Mouse (Mus musculus) embryonic facial prominence, embryonic 15.5 days (tissue): Measurements from ENCODE around the gene Sec22a. TPM values are rescaled to one million over a fixed set of nuclear protein-coding genes. Genes with fewer than 3 reads are reported as not detected.

Experiments used
- ATAC-seq: fragments of 200-750 bp; cut with Nextera tagmentation; 2 replicates; pipeline ENCODE4 v1.8.0; 2017; ENCODE audit warnings: low read depth, moderate TSS enrichment; ENCODE audit not compliant: insufficient number of reproducible peaks, low FRiP score, low TSS enrichment
- H3K27ac ChIP-seq: fragments of 300-500 bp; sonication (generic); replicated peaks from 2 replicates; pipeline ENCODE4 v1.5.1; 2015; ENCODE audit warnings: mild to moderate bottlenecking, inconsistent platforms
- H3K27me3 ChIP-seq: fragments of 300-500 bp; sonication (generic); 2 replicates; pipeline ENCODE4 v1.6.1; 2015; ENCODE audit warnings: inconsistent platforms
- H3K36me3 ChIP-seq: fragments of 300-500 bp; sonication (generic); 2 replicates; pipeline ENCODE4 v1.6.1; 2015; ENCODE audit warnings: mild to moderate bottlenecking, inconsistent platforms
- H3K4me1 ChIP-seq: fragments of 300-500 bp; sonication (generic); 2 replicates; pipeline ENCODE4 v1.6.1; 2015; ENCODE audit warnings: inconsistent platforms
- H3K4me2 ChIP-seq: fragments of 300-500 bp; sonication (generic); replicated peaks from 2 replicates; pipeline ENCODE4 v1.6.1; 2015; ENCODE audit warnings: mild to moderate bottlenecking, inconsistent platforms
- H3K4me3 ChIP-seq: fragments of 300-500 bp; sonication (generic); replicated peaks from 2 replicates; pipeline ENCODE4 v1.5.1; 2015; ENCODE audit warnings: mild to moderate bottlenecking, inconsistent platforms
- H3K9ac ChIP-seq: fragments of 300-500 bp; sonication (generic); 2 replicates; pipeline ENCODE4 v1.6.1; 2015; ENCODE audit warnings: inconsistent platforms
- H3K9me3 ChIP-seq: fragments of 300-500 bp; sonication (generic); replicated peaks from 2 replicates; pipeline ENCODE4 v1.6.1; 2016; ENCODE audit warnings: inconsistent platforms
- WGBS: fragments of 180-500 bp; shearing (Covaris S2); methylation state at CpG from one replicate; pipeline ENCODE4 v1.1.7; 2015; 5-methylcytosine and 5-hydroxymethylcytosine counted together
- polyA plus RNA-seq: library from polyadenylated mRNA; unstranded; fragments of >200 nt; fragmentation: Nextera tagmentation; extraction: Ambion mirVana; gene quantifications from 2 replicates; pipeline ENCODE4 v1.2.1, GENCODE M21; 2015

Gene Sec22a
- polyA plus RNA-seq, 1 experiment from 2014 or later, result 47.4 TPM

GRCm38 (mm10) chr16:35310551-35311110 lies 53.1 kb downstream of the Sec22a start:
- WGBS, result 57% methylated on average over 2 of the region's 2 CpGs
- H3K4me2 ChIP-seq, result no peak overlapping the region
- H3K27me3 ChIP-seq, result no peaks in the 10 kb centered on the region
- no peak overlapping the region for H3K4me3 ChIP-seq
- no peaks in the 10 kb centered on the region for H3K4me1 ChIP-seq
- H3K27ac ChIP-seq, result no peak overlapping the region
- no peaks in the 10 kb centered on the region for H3K9me3 ChIP-seq
- no peak overlapping the region for H3K9ac ChIP-seq
- no peak for ATAC-seq
- H3K36me3 ChIP-seq, result 0 out of 2 replicates have a peak, but pooled peaks cover 7% of the 10 kb centered on the region

GRCm38 (mm10) chr16:35309634-35310033 lies 54.1 kb downstream of the Sec22a start:
- no peak overlapping the region for H3K27ac ChIP-seq
- no peak overlapping the region for H3K4me2 ChIP-seq
- ATAC-seq, result no peak
- H3K4me1 ChIP-seq, result no peaks in the 10 kb centered on the region
- no peaks in the 10 kb centered on the region for H3K27me3 ChIP-seq
- 82% methylated on average over 4 of the region's 4 CpGs for WGBS
- no peaks in the 10 kb centered on the region for H3K9me3 ChIP-seq
- H3K9ac ChIP-seq, result no peak overlapping the region
- H3K36me3 ChIP-seq, result 0 out of 2 replicates have a peak, but pooled peaks cover 7% of the 10 kb centered on the region
- no peak overlapping the region for H3K4me3 ChIP-seq

- H3K9ac ChIP-seq, result no peak overlapping the region
- ATAC-seq, result no peak
- H3K27me3 ChIP-seq, result no peaks in the 10 kb centered on the region
- WGBS, result 90% methylated on average over 6 of the region's 6 CpGs
- H3K4me2 ChIP-seq, result no peak overlapping the region
- no peak overlapping the region for H3K4me3 ChIP-seq
- H3K27ac ChIP-seq, result no peak overlapping the region
- no peaks in the 10 kb centered on the region for H3K4me1 ChIP-seq
- no peaks in the 10 kb centered on the region for H3K9me3 ChIP-seq
- H3K36me3 ChIP-seq, result peaks cover 7% of the 10 kb centered on the region; the same call in 1 of the 2 replicates
These were observed 55.1 kb downstream of the Sec22a start for GRCm38 (mm10) chr16:35308486-35309143.

- Histone ChIP-seq H3K4me2 (no peak overlapping the region), H3K27me3 (no peaks in the 10 kb centered on the region), H3K36me3 (peaks cover 10% of the 10 kb centered on the region; the same call in 1 of the 2 replicates), H3K4me3 (no peak overlapping the region), H3K4me1 (no peaks in the 10 kb centered on the region), H3K9me3 (no peaks in the 10 kb centered on the region), H3K27ac (no peak overlapping the region), H3K9ac (no peak overlapping the region)
- 85% methylated on average over 6 of the region's 6 CpGs for WGBS
- ATAC-seq, result no peak
These were observed 55.7 kb downstream of the Sec22a start for GRCm38 (mm10) chr16:35308016-35308415.

GRCm38 (mm10) chr16:35307331-35307730 lies 56.4 kb downstream of the Sec22a start:
- Histone ChIP-seq H3K27me3 (no peaks in the 10 kb centered on the region), H3K4me3 (no peak overlapping the region), H3K9me3 (no peaks in the 10 kb centered on the region), H3K9ac (no peak overlapping the region), H3K4me2 (no peak overlapping the region), H3K4me1 (no peaks in the 10 kb centered on the region), H3K36me3 (peaks cover 13% of the 10 kb centered on the region; the same call in 1 of the 2 replicates), H3K27ac (no peak overlapping the region)
- 85% methylated on average over 2 of the region's 2 CpGs for WGBS
- ATAC-seq, result no peak

- no peak overlapping the region for H3K4me3 ChIP-seq
- peaks cover 13% of the 10 kb centered on the region; the same call in 1 of the 2 replicates for H3K36me3 ChIP-seq
- 85% methylated on average over 2 of the region's 2 CpGs for WGBS
- ATAC-seq, result no peak
- no peak overlapping the region for H3K9ac ChIP-seq
- H3K27ac ChIP-seq, result no peak overlapping the region
- no peak overlapping the region for H3K4me2 ChIP-seq
- H3K4me1 ChIP-seq, result no peaks in the 10 kb centered on the region
- no peaks in the 10 kb centered on the region for H3K9me3 ChIP-seq
- no peaks in the 10 kb centered on the region for H3K27me3 ChIP-seq
These were observed 57.1 kb downstream of the Sec22a start for GRCm38 (mm10) chr16:35306631-35307030.

GRCm38 (mm10) chr16:35305226-35305625 lies 58.5 kb downstream of the Sec22a start:
- ATAC-seq, result no peak
- Histone ChIP-seq H3K4me2 (no peak overlapping the region), H3K9ac (no peak overlapping the region), H3K27ac (no peak overlapping the region), H3K4me1 (no peaks in the 10 kb centered on the region), H3K36me3 (peaks cover 13% of the 10 kb centered on the region; the same call in 1 of the 2 replicates), H3K4me3 (no peak overlapping the region), H3K9me3 (no peaks in the 10 kb centered on the region), H3K27me3 (no peaks in the 10 kb centered on the region)
- WGBS, result 86% methylated on average over 7 of the region's 7 CpGs

- H3K9me3 ChIP-seq, result no peaks in the 10 kb centered on the region
- 84% methylated on average over 5 of the region's 5 CpGs for WGBS
These were observed 59.3 kb downstream of the Sec22a start for GRCm38 (mm10) chr16:35304416-35304815.

GRCm38 (mm10) chr16:35303721-35304120 lies 60.0 kb downstream of the Sec22a start:
- H3K4me3 ChIP-seq, result no peak overlapping the region
- H3K4me1 ChIP-seq, result no peaks in the 10 kb centered on the region
- no peaks in the 10 kb centered on the region for H3K27me3 ChIP-seq
- no peaks in the 10 kb centered on the region for H3K9me3 ChIP-seq
- peaks cover 18% of the 10 kb centered on the region for H3K36me3 ChIP-seq
- no peak overlapping the region for H3K9ac ChIP-seq
- no peak overlapping the region for H3K27ac ChIP-seq
- ATAC-seq, result no peak
- no peak overlapping the region for H3K4me2 ChIP-seq
- 89% methylated on average over 6 of the region's 6 CpGs for WGBS

More at GRCm38 (mm10) chr16:35304416-35304815, 59.3 kb downstream of the Sec22a start:
- no peak overlapping the region for H3K4me2 ChIP-seq
- H3K27ac ChIP-seq, result no peak overlapping the region
- H3K4me3 ChIP-seq, result no peak overlapping the region
- peaks cover 15% of the 10 kb centered on the region for H3K36me3 ChIP-seq
- no peak for ATAC-seq
- no peaks in the 10 kb centered on the region for H3K27me3 ChIP-seq
- no peak overlapping the region for H3K9ac ChIP-seq
- no peaks in the 10 kb centered on the region for H3K4me1 ChIP-seq

GRCm38 (mm10) chr16:35302441-35303280 lies 61.1 kb downstream of the Sec22a start:
- no peaks in the 10 kb centered on the region for H3K27me3 ChIP-seq
- no peaks in the 10 kb centered on the region for H3K9me3 ChIP-seq
- H3K4me1 ChIP-seq, result peaks cover 3% of the 10 kb centered on the region; the same call in 1 of the 2 replicates
- 44% methylated on average over 7 of the region's 7 CpGs for WGBS
- peaks cover 18% of the 10 kb centered on the region for H3K36me3 ChIP-seq
- H3K27ac ChIP-seq, result no peak overlapping the region
- no peak overlapping the region for H3K4me2 ChIP-seq
- no peak overlapping the region for H3K4me3 ChIP-seq
- no peak for ATAC-seq
- H3K9ac ChIP-seq, result no peak overlapping the region

- peaks cover 5% of the 10 kb centered on the region; the same call in 1 of the 2 replicates for H3K4me1 ChIP-seq
- no peak overlapping the region for H3K27ac ChIP-seq
- no peaks in the 10 kb centered on the region for H3K27me3 ChIP-seq
- H3K4me2 ChIP-seq, result no peak overlapping the region
- H3K9ac ChIP-seq, result no peak overlapping the region
- WGBS, result 92% methylated on average over 6 of the region's 6 CpGs
- H3K36me3 ChIP-seq, result peaks cover 18% of the 10 kb centered on the region
- H3K9me3 ChIP-seq, result no peaks in the 10 kb centered on the region
- H3K4me3 ChIP-seq, result no peak overlapping the region
- no peak for ATAC-seq
These were observed 63.6 kb downstream of the Sec22a start for GRCm38 (mm10) chr16:35300156-35300555.
